Mouse (Mus musculus): Measurements from ENCODE around the gene Setx.

DNA sequence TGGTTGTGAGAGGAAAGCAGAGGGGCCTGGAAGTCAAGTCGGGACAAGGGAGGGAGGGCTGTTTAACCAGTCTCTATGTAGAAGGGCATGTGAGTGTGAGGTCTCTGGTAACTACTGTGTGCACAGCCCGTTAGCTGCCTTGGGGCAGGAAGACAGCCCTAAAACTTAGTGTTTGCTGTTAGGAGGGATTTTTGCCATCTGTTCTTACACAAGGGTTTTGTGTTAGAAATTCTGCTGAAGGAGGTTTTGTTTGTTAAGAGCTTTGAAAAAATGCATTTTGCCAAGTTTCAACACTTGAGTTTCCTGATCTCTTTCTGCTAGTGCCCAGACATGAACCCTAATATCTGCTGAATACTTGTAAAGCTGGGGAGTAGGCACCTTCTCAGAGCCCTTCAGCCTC is 57.1 kb downstream of the Setx start:
- TF ChIP-seq POLR2A (IDR thresholded peaks at IDR 0.05; ENCODE audit: control insufficient read depth in 1 of 2, insufficient read depth in 1 of 2, low read depth in 1 of 2, low read length in 2 of 2, poor library complexity in 1 of 2) (no peak), USF1 (IDR thresholded peaks at IDR 0.05; ENCODE audit: low read depth, low read length) (no peak), JUND (IDR thresholded peaks at IDR 0.05; ENCODE audit: low read depth, low read length) (no peak), CTCF (IDR thresholded peaks at IDR 0.05 in 2 of 3, conservative IDR thresholded peaks at IDR 0.05 in 1 of 3; ENCODE audit: control insufficient read depth in 1 of 3, insufficient read depth in 1 of 3, low read depth in 2 of 3, low read length in 3 of 3, poor library complexity in 1 of 3, severe bottlenecking in 1 of 3) (no peak), SIN3A (IDR thresholded peaks at IDR 0.05; ENCODE audit: low read length) (no peak), ZC3H11A (IDR thresholded peaks at IDR 0.05; ENCODE audit: low read depth, low read length) (no peak), MAX (IDR thresholded peaks at IDR 0.05; ENCODE audit: low read length) (no peak), GATA1 (IDR thresholded peaks at IDR 0.05; ENCODE audit: low read depth, low read length) (no peak), MYC (IDR thresholded peaks at IDR 0.05; ENCODE audit: low read depth, low read length) (no peak), MEF2A (IDR thresholded peaks at IDR 0.05; ENCODE audit: extremely low read depth, insufficient replicate concordance, low read depth, low read length, poor library complexity, severe bottlenecking) (no peak), EP300 (IDR thresholded peaks at IDR 0.05; ENCODE audit: low read depth in 1 of 2, low read length in 2 of 2) (no peak)
